ENCODE assay signal across 8 mouse cellular contexts in the genomic region with DNA sequence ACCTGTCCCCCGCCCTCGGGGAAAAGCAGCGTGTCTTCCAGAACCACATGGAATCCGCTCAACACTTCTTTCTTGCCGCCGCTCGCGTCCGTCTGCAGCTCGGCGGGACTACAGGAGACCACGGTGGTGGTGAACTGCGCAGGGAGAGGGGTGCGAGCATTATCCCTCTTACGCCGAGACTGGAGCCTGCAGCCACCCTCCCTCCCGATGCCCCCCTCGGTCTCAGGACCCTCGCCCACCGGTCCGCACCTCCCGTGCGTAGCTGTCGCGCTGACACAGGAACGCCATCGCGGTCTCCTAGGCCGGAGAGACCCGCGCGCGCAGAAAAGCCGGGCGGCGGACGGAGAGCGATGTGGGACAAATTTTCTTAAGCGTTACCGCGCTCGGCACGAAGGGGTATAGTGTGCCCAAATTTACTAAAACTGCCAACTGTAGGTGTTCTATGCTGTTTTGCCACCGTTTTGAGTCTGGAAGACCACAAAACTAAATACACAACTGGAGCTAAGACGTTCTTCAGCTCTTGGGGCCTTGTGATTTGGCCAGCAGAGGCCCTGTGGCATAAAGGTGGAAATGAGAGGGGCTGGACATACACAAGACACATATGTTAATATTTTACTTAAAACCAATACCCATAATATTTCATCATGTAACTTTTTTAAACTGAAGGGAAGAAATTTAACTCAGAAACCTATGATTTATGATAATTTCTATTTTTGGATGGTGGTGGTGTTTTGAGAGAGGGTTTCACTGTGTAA. TPM values are rescaled to one million over a fixed set of nuclear protein-coding genes. Genes with fewer than 3 reads are reported as not detected.
DNase-seq lines count a peak whose midpoint lies in the region; ATAC-seq and TF ChIP-seq lines count a peak whose summit lies in the region.

A gene (minus strand): TSS at position 515 of the 755 bp plus-strand sequence.

- peak within 1 kb of the TSS; percentile 82 for H3K27ac ChIP-seq in embryonic facial prominence, embryonic 13.5 days
- H3K27ac ChIP-seq in heart, adult 2 months: peak within 1 kb of the TSS; percentile 84
- H3K27ac ChIP-seq in kidney, adult 2 months (ENCODE audit: insufficient read depth, low read depth, low read length): peak within 1 kb of the TSS; percentile 93
- H3K27ac ChIP-seq in limb, embryonic 11.5 days (replicated peaks; ENCODE audit: low read depth, low read length): no peak within 1 kb of the TSS
- H3K27ac ChIP-seq in midbrain, embryonic 13.5 days: peak within 1 kb of the TSS; percentile 86

- peak; percentile 88 for DNase-seq in 3134 (ENCODE audit: extremely low read depth, insufficient read length, low spot score)
- DNase-seq in adrenal gland, postnatal 4 days (ENCODE audit: low spot score in 2 of 2): peak; percentile 72 to 88
- DNase-seq in heart, adult 2 months: peak; percentile 90 to 95
- peak; percentile 92 for DNase-seq in kidney, adult 2 months
- peak; percentile 95 for DNase-seq in limb, embryonic 11.5 days (ENCODE audit: low spot score)
- DNase-seq in spleen, adult 12 weeks (ENCODE audit: low spot score): peak; percentile 76

- H3K4me2 ChIP-seq in embryonic facial prominence, embryonic 13.5 days: peak within 1 kb of the TSS; percentile 86
- peak within 1 kb of the TSS; percentile 62 for H3K4me2 ChIP-seq in limb, embryonic 11.5 days (ENCODE audit: low read depth, severe bottlenecking)
- H3K4me2 ChIP-seq in midbrain, embryonic 13.5 days (replicated peaks): peak within 1 kb of the TSS; percentile 69

- under 1% methylated on average over 45 of the region's 45 CpGs for WGBS in embryonic facial prominence, embryonic 13.5 days
- WGBS in heart, adult 2 months: 1% methylated on average over 45 of the region's 45 CpGs
- WGBS in kidney, adult 2 months: under 1% methylated on average over 45 of the region's 45 CpGs
- WGBS in limb, embryonic 11.5 days: under 1% methylated on average over 45 of the region's 45 CpGs
- under 1% methylated on average over 45 of the region's 45 CpGs for WGBS in midbrain, embryonic 13.5 days

- peak within 1 kb of the TSS; percentile 91 for H3K9ac ChIP-seq in embryonic facial prominence, embryonic 13.5 days
- peak within 1 kb of the TSS; percentile 95 for H3K9ac ChIP-seq in heart, adult 2 months (ENCODE audit: low read depth, low read length)
- H3K9ac ChIP-seq in limb, embryonic 11.5 days (ENCODE audit: low read length): peak within 1 kb of the TSS; percentile 90
- peak within 1 kb of the TSS; percentile 90 for H3K9ac ChIP-seq in midbrain, embryonic 13.5 days (replicated peaks)

- intact Hi-C loops in heart, adult 2 months (cut with DNase I): no loop called here

- peak; percentile 69 for TF ChIP-seq POLR2A in heart, adult 2 months (IDR thresholded peaks at IDR 0.05; ENCODE audit: insufficient read depth, low read depth, low read length)
- TF ChIP-seq POLR2A in kidney, adult 2 months (IDR thresholded peaks at IDR 0.05; ENCODE audit: low read depth, low read length): no peak

- H3K4me1 ChIP-seq in embryonic facial prominence, embryonic 13.5 days: peaks cover 7% of the 10 kb centered on the region
- H3K4me1 ChIP-seq in heart, adult 2 months (ENCODE audit: control insufficient read depth, insufficient read depth, low read length): peaks cover 3% of the 10 kb centered on the region; the same call in 1 of the 2 replicates
- peaks cover 9% of the 10 kb centered on the region; the same call in 1 of the 2 replicates for H3K4me1 ChIP-seq in kidney, adult 2 months (ENCODE audit: control insufficient read depth, insufficient read depth, low read length)
- no peaks in the 10 kb centered on the region for H3K4me1 ChIP-seq in limb, embryonic 11.5 days (ENCODE audit: control insufficient read depth, insufficient read depth, low read length)
- peaks cover 15% of the 10 kb centered on the region for H3K4me1 ChIP-seq in midbrain, embryonic 13.5 days (replicated peaks)

- peak; percentile 23; the same call in 1 of the 2 replicates for TF ChIP-seq CTCF in heart, adult 2 months (IDR thresholded peaks at IDR 0.05)
- TF ChIP-seq CTCF in kidney, adult 2 months (conservative IDR thresholded peaks at IDR 0.05; ENCODE audit: insufficient read depth, insufficient read length, low read depth, low read length): 0 out of 2 replicates have a peak, but pooled peaks have one; percentile 0

- H3K27me3 ChIP-seq in embryonic facial prominence, embryonic 13.5 days: no peaks in the 10 kb centered on the region
- no peaks in the 10 kb centered on the region for H3K27me3 ChIP-seq in heart, adult 2 months (ENCODE audit: control insufficient read depth, insufficient read depth, low read length)
- H3K27me3 ChIP-seq in kidney, adult 2 months (replicated peaks; ENCODE audit: control insufficient read depth, insufficient read depth, low read length): no peaks in the 10 kb centered on the region
- H3K27me3 ChIP-seq in limb, embryonic 11.5 days (ENCODE audit: control insufficient read depth, insufficient read depth, low read length): no peaks in the 10 kb centered on the region
- no peaks in the 10 kb centered on the region for H3K27me3 ChIP-seq in midbrain, embryonic 13.5 days

- ATAC-seq in embryonic facial prominence, embryonic 13.5 days (ENCODE audit: insufficient number of reproducible peaks, insufficient read depth, low FRiP score, low TSS enrichment, low read depth): peak; percentile 78; the same call in 1 of the 2 replicates
- ATAC-seq in limb, embryonic 11.5 days (ENCODE audit: insufficient number of reproducible peaks, low FRiP score, low TSS enrichment, low read depth): peak; percentile 74; the same call in 1 of the 2 replicates
- ATAC-seq in midbrain, embryonic 13.5 days: peak; percentile 87

- no peaks in the 10 kb centered on the region for H3K79me2 ChIP-seq in heart, adult 2 months (replicated peaks; ENCODE audit: control insufficient read depth, insufficient read depth, low read length)

- no peaks in the 10 kb centered on the region for H3K9me3 ChIP-seq in embryonic facial prominence, embryonic 13.5 days
- H3K9me3 ChIP-seq in limb, embryonic 11.5 days (ENCODE audit: control insufficient read depth, low read length): no peaks in the 10 kb centered on the region
- no peaks in the 10 kb centered on the region for H3K9me3 ChIP-seq in midbrain, embryonic 13.5 days

- H3K4me3 ChIP-seq in embryonic facial prominence, embryonic 13.5 days: peak within 1 kb of the TSS; percentile 82
- H3K4me3 ChIP-seq in heart, adult 2 months: peak within 1 kb of the TSS; percentile 98
- H3K4me3 ChIP-seq in kidney, adult 2 months (ENCODE audit: insufficient read depth, low read depth, low read length): peak within 1 kb of the TSS; percentile 91
- H3K4me3 ChIP-seq in limb, embryonic 11.5 days (ENCODE audit: low read depth, low read length): peak within 1 kb of the TSS; percentile 86
- H3K4me3 ChIP-seq in midbrain, embryonic 13.5 days (replicated peaks): peak within 1 kb of the TSS; percentile 81

- no peak for TF ChIP-seq EP300 in heart, adult 2 months (IDR thresholded peaks at IDR 0.05; ENCODE audit: insufficient read depth, low read depth, low read length)

- H3K36me3 ChIP-seq in embryonic facial prominence, embryonic 13.5 days: peaks cover 17% of the 10 kb centered on the region
- H3K36me3 ChIP-seq in heart, adult 2 months (ENCODE audit: control insufficient read depth, insufficient read depth, low read length): no peaks in the 10 kb centered on the region
- H3K36me3 ChIP-seq in kidney, adult 2 months (ENCODE audit: control insufficient read depth, insufficient read depth, low read length): no peaks in the 10 kb centered on the region
- H3K36me3 ChIP-seq in limb, embryonic 11.5 days (ENCODE audit: control insufficient read depth, insufficient read depth, low read length): peaks cover 8% of the 10 kb centered on the region; the same call in 1 of the 2 replicates
- peaks cover 16% of the 10 kb centered on the region for H3K36me3 ChIP-seq in midbrain, embryonic 13.5 days

RNA-seq across cellular contexts. Expression of the gene that starts here (rescaled TPM):
- total RNA-seq in adrenal gland, postnatal 4 days (2021): 10 to 100 TPM; 29.9 to 31.1 TPM
- polyA plus RNA-seq in embryonic facial prominence, embryonic 13.5 days (2015; fragmentation: Nextera tagmentation; extraction: Ambion mirVana): 73.9 and 88.6 TPM in 2 replicates
- total RNA-seq in heart, adult 2 months (2021): 10 to 100 TPM; 19.5 to 23.4 TPM
- 23.0 and 28.0 TPM in 2 replicates for polyA plus RNA-seq in heart, adult 2 months (2012; rRNA removed)
- polyA plus RNA-seq in kidney, adult 2 months (2012; rRNA removed): 26.3 and 29.2 TPM in 2 replicates
- 89.0 and 91.6 TPM in 2 replicates for polyA plus RNA-seq in limb, embryonic 11.5 days (2014; fragmentation: Nextera tagmentation; extraction: Ambion mirVana)
- polyA plus RNA-seq in midbrain, embryonic 13.5 days (2015; fragmentation: Nextera tagmentation; extraction: Ambion mirVana): 94.8 and 101 TPM in 2 replicates
